Mouse (Mus musculus): Measurements from ENCODE around the gene Slain2. TPM values are rescaled to one million over a fixed set of nuclear protein-coding genes. Genes with fewer than 3 reads are reported as not detected.
"Not testable (repeated sequence)": the region's sequence is repeated elsewhere in the genome, so short reads cannot be mapped to it uniquely, and the experiment has no call there.

Gene Slain2
- total RNA-seq, 2 experiments from 2014 or later: 21.2 to 21.5 TPM

DNA sequence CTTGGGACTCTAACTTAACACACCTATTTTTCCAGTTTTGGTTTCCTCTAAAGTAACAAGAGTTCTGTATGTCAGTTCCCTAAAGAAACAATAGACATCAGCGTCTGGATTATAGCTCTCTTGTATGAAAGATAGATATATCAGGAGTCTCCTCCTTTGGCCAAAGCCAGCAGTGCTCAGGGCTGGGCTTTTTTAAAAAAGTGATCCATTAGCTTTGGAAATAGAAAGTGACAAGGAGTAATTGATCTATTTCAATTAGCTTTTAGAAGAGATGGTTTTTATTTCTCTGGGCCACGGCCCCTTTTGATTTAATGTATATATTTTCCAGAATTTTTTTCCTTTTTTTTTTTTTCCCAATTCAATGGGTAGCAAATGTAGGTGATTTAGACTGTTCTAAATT is 80.8 kb downstream of the Slain2 start:
- intact Hi-C loops (cut with DNase I): no loop called here
- DNase-seq (ENCODE audit: low spot score in 2 of 2): no peak

DNA sequence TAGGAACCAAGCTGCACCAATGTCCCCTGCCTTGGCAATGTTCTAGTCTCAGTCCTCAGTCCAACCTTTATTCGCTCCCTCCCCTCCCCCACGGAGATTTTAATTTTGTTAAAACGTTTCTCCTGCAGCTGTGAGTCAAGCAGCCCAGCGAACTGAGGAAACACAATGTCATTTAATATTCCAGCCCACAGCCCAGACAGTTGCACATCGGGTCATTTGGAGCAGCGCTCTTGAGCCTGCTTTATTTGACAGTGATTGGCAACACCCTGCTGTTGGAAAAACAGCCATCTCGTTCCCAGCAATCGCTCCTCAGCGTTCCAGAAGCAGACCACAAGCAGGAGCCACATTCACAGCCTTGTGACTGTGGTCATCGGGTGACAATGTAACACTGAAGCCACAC is 81.3 kb downstream of the Slain2 start:
- intact Hi-C loops (cut with DNase I): no loop called here

DNA sequence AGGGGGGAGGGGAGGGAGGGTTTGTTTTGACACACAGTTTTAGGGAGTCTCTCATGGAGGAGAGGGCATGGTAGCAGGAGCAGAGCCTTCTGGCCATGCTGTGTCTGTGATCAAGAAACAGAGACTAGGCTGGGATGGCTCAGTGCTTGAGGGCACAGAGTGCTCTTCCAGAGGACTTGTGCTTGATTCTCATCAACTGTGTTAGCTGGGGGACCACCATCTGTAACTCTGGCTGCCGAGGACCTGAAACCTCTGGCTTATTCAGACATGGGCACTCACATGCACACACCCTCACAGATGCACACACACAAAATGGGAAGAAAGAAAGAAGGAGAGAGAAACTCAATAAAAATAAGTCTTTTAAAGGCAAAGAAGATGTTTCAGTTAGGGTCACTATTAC is 84.4 kb downstream of the Slain2 start:
- intact Hi-C loops (cut with DNase I); DNase-seq (ENCODE audit: low spot score in 2 of 2): not testable (repeated sequence)

More for the DNA sequence above, 81.3 kb downstream of the Slain2 start:
- DNase-seq (ENCODE audit: low spot score in 2 of 2): no peak

DNA sequence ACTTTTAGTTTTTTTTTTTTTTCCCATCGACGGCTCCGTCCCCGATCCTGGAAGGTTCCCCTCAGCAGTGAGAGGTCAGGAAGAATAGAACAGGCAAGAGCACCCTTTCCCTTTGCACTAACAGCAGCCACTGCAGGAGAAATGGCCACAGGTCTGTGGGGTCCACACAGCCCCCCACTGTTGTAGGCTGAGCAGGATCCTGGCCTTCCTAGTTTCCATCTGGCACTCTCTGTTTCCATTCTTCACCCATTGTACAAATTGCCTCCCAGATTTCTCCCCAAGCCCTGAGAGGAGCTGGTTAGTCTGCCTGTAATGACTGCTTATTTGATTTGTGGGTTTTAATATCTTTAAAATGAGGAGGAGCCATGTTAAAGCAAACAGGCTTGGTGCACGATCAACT is 89.9 kb downstream of the Slain2 start:
- intact Hi-C loops (cut with DNase I): no loop called here
- DNase-seq (ENCODE audit: low spot score in 2 of 2): no peak

DNA sequence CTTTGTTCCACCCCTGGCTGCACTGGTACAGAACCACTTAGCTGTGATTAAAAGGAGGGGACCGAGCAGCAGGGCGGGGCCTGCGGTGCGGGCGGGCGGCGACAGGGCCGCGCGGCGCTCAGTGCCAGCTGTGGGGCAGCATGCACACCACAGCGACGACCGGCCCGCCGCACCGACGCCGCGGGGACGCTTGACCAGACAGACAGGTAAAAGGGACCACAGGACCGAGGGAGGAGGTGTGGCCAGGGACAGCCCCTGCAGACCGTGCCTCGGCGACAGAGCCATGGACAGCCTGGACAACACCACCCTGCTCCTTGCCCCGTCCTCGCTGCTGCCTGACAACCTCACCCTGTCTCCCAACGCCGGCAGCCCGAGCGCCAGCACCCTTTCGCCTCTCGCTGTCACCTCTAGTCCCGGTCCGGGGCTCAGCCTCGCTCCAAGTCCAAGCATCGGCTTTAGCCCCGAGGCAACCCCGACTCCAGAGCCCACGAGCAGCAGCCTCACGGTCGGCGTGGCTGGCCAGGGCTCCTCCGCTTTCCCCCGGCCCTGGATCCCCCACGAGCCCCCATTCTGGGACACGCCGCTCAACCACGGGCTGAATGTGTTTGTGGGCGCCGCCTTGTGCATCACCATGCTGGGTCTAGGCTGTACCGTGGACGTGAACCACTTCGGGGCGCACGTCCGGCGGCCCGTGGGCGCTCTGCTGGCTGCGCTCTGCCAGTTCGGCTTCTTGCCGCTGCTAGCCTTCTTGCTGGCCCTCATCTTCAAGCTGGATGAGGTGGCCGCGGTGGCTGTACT is 92.9 kb downstream of the Slain2 start, which contains the start of gene Slc10a4:
TSS of gene Slc10a4 (plus strand) at position 100 of the 798 bp plus-strand sequence.
- intact Hi-C loops (cut with DNase I): loop anchor here (5.0 kb wide), 1 partner anchor 420 kb away; the partner anchor contains the start of gene Gm5868
- no peak for DNase-seq (ENCODE audit: low spot score in 2 of 2)

DNA sequence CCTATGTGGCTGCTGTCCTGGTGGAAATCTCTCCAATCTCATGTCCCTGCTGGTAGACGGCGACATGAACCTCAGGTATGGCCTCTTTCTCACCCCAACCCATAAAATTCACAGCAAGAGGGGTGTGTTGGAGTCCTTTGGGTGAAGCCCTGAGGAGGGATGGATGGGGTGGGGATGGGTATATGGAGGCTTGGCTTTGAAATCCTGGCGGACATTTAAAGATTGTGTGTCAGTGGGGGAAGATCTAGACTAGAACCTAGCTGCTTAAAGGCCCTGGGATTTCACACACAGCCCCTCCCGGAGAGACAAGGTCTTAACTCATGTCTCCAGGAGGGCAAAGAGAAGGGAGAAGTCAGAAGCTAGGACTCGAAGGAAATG is 93.5 kb downstream of the Slain2 start:
- intact Hi-C loops (cut with DNase I): loop anchor here (5.0 kb wide), 1 partner anchor 420 kb away; the partner anchor contains the start of gene Gm5868
- DNase-seq (ENCODE audit: low spot score in 2 of 2): no peak

DNA sequence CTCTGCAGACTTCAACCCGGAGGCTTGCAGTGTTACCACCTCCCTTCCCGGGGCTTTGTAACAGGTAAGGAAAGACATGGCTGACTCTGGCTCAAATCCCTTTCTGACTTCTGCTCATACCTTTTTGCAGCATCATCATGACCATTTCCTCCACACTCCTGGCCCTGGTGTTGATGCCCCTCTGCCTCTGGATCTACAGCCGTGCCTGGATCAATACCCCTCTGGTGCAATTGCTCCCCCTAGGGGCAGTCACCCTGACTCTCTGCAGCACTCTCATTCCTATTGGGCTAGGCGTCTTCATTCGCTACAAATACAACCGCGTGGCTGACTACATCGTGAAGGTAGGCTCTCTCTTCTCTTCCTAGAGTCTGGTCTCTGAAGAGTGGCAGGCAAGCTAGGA is 94.1 kb downstream of the Slain2 start:
- intact Hi-C loops (cut with DNase I): loop anchor here (5.0 kb wide), 1 partner anchor 421 kb away; the partner anchor contains the start of gene Gm5868
- DNase-seq (ENCODE audit: low spot score in 2 of 2): not testable (repeated sequence)

DNA sequence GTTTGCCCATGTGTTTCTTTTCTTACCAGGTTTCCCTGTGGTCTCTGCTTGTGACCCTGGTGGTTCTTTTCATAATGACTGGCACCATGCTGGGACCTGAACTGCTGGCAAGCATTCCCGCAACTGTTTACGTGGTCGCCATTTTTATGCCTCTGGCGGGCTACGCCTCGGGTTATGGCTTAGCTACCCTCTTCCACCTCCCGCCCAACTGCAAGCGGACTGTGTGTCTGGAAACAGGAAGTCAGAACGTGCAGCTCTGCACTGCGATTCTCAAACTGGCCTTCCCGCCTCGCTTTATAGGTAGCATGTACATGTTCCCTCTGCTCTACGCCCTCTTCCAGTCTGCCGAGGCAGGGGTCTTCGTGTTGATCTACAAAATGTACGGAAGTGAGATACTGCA is 97.7 kb downstream of the Slain2 start:
- intact Hi-C loops (cut with DNase I); DNase-seq (ENCODE audit: low spot score in 2 of 2): not testable (repeated sequence)

DNA sequence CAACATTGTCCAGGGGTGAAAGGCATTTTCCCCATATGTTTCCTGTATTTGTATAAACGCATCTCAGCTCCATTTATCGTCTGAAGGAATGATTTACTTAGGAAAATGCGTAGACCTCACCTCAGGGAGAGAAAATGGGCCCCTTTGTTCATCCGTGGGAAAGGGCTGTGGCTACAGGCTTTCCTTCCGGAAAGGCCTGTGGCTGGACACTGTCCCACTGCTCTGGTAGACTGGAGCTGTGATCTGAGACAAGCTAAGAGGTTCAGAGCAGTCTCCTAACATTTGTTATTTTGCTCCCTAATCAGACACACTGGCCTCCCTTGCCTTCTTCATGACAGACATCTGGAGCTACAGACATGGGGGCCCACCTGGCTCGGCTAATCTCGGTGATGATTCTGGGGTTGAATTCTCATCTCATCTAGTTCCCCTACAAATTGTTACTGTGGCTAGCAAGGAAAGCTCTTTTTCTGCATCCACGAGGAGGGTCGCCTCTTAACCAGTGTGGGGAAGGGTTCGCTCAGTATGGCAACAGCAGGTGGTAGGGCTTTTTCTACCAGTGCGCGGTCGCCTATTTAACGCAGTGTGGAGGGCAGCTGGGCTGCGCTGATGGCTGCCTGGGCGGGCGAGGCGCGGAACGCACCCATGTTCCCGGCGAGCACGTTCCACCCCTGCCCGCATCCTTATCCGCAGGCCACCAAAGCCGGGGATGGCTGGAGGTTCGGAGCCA is 98.9 kb downstream of the Slain2 start:
- intact Hi-C loops (cut with DNase I); DNase-seq (ENCODE audit: low spot score in 2 of 2): not testable (repeated sequence)

DNA sequence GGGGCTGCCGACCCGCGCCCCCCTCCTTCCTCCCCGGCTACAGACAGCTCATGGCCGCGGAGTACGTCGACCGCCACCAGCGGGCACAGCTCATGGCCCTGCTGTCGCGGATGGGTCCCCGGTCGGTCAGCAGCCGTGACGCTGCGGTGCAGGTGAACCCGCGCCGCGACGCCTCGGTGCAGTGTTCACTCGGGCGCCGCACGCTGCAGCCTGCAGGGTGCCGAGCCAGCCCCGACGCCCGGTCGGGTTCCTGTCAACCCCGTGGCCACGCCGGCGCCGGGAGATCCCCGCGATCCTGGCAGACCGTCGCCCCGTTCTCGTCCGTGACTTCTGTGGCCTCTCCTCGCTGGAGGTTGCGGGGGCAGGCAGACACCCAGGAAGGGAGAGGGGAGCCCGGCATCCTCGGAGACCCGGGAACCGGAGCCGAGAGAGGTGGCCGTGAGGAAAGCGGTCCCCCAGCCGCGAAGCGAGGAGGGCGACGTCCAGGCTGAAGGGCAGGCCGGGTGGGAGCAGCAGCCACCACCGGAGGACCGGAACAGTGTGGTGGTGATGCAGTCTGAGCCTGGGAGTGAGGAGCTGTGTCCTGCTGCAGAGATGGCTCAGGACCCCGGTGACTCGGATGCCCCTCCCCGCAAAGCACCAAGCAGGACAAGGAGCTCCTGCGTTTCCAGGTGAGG is 99.6 kb downstream of the Slain2 start:
- intact Hi-C loops (cut with DNase I): not testable (repeated sequence)

DNA sequence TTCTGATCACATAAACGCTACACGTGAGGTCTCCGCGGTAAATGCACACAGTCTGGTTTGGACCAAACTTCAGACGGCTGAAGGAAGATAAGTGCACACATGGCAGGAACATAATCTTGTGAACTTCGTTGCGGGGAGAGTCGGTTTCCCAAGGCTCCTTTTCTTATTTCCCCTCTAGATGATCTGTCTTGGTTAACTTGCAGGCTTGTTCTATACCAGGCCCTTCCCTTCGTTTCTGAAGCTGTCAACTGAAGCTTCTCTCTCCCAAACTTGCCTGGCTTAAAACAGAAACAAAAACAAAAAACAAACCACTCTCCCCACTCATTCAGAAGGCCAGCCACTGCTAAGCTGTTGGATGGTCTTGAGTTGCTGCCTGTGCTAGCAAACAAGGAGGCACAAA is 100.6 kb downstream of the Slain2 start:
- no peak for DNase-seq (ENCODE audit: low spot score in 2 of 2)
- intact Hi-C loops (cut with DNase I): loop anchor here (5.0 kb wide), 1 partner anchor 437 kb away; no protein-coding TSS in a partner anchor

More for the DNA sequence above, 99.6 kb downstream of the Slain2 start:
- DNase-seq (ENCODE audit: low spot score in 2 of 2): not testable (repeated sequence)

DNA sequence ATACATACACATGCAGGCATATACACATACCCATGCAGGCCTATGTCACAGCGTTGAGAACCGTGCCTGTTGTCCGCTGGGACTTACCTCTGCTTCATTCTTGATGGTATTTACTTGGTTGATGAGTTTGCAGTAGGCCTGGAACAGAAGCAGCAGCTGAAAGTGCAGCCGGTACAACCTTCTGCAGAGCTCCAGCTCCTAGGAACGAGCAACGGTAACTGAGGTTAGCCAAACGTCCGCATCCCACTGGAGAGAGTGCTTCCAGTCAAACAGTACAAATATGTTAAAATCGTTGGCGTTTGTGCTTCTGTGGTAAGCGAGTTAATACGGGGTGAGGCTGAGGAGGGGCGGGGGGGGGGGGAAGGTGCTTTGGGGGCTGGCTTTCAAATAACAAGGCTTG is 109.7 kb downstream of the Slain2 start:
- intact Hi-C loops (cut with DNase I): no loop called here
- DNase-seq (ENCODE audit: low spot score in 2 of 2): no peak

Other genes starting within 250 kb of the Slain2 start
- gene Txk, start 161.5 kb upstream of the Slain2 start, total RNA-seq (2021): under 1 TPM; 0.11 to 0.64 TPM
- gene Tec, start 45.8 kb upstream of the Slain2 start, total RNA-seq (2021): 1 to 10 TPM; 3.0 to 3.7 TPM
- not detected for gene Gm10135, start 60.4 kb downstream of the Slain2 start, total RNA-seq (2021)
- gene Slc10a4, start 92.6 kb downstream of the Slain2 start, total RNA-seq (2021): 1 to 10 TPM in 1 of 2 experiments, under 1 TPM in 1; 0.98 to 4.0 TPM